Mouse (Mus musculus): ENCODE measurements around the gene Tmem121b.

Gene Tmem121b

DNA sequence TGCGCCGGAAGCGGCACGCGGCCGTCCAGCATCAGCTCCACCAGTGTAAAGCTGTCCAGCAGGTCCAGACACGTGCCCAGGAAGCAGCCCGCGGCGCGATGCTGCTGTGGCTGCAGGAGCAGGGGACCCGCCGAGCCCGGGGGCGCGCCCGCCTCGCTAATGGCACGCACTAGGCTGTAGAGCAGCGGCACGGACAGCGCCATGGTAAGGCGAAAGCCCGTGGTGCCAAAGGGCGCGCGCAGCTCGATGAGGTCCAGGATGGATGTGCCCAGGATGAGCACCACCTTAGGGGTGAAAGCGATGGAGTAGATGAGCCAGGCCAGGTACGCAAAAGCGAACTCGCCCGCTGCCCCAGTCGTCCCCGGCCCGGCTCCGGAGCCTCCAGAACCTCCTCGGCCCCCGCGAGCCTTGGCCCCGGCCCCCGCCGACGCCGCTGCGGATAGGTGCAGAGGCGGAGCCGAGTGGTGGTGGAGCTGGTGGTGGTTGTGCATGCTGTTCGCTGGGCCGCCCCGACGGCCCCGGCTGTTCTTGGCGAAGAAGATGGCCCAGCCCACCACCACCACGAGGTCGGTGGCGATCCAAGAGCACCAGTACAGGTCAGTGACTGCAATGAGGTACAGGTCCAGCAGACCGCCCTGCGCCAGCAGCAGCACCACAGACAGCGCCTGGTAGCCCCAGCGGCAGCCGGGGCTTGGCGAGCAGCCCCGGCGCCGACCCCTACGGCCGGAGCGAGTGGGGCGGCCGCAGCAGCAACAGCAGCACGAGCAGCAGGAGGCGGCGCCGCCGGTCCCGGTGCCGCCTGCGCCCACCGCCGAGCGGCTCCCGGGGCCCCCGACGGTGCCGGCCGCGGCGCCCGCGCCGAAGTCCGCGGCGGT is 871 bp downstream of the Tmem121b start:
- no peak for DNase-seq (ENCODE audit: low read depth)

DNA sequence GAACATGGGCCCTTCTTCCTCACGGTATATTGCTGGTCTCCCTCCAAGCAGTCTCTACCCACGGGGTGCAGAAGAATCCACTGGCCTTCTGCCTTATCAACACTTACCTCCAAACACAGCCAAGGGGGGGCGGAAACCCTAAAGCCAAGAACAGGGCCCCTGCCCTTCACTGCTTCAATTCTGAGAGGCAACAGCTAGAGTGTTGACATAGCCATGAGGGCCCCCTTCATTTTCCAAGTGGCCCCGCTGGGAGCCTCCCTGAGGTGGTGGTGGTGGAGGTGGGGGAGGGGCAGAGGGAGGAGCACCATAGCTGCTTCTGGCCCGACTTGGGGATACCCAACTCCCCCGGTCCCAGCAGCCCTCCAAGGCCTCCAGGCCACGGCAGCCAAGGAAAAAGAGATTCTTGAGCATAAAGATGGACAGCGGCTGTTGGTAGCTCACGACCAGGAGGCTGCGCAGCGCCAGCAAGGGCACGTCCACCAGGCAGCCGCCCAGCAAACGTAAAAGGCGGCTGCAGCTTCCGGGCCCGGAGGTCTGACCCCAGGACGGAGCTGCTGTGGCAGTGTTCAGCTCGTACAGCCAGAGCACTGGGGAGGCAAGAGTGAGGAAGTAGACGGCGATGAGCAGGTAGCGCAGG is 1.6 kb downstream of the Tmem121b start:
- no peak for DNase-seq (ENCODE audit: low read depth)

DNA sequence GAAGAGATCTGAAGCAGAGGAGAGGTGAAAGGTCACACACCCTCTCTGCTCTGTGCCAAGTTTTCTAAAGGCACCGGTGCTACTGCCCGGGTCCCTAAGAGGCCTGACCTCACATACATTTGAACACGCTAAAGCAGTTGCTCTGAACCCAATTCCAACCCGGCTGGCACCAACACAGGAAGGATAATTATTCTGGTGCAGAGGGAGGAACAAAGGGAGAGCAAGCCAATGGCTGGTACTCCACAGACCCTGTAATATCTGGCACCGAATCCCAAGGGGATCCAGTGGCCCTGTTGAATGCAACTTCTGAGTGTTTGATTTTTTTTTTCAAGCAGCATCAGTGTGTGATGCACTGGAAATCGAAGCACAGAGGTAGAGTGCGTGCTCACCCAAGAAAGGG is 2.5 kb downstream of the Tmem121b start:
- DNase-seq (ENCODE audit: low read depth) = no peak

DNA sequence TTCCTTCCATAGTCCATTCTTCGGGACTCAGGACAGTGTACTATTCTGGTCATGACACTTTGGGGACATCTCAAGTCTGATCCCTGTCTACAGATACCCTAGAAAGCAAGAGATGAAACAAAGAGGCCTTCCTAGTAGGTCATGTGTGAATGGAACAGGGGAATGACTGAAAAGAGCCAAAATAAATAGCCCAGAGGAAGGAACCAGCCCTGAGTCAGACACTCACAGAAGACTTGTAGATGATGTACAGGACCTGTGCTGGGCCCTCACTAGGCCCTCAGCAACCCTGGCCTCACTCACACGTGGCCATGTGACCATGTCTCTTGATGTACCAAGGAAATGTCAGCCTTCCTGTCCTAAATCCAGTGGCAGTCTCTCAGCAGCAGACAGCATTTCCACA is 4.1 kb downstream of the Tmem121b start:
- DNase-seq (ENCODE audit: low read depth) = no peak

DNA sequence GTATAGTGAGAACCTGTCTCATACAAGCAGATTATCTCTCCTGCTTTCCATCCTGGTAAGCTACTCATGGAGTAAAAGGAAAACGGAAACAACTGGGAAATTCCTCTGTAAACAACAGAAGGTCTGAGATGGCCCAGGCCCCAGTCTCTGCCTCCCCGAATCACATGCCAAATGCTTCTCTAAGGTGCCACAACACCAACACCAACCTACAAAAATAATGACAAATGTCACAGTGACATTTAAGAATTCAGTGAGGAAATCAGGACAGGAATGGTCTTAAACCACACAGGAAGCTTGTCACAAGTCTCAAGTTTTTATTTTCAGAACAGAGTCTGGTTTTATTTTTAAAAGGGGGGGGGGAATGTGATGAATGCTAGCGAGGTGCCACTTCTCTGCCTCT is 5.0 kb downstream of the Tmem121b start:
- DNase-seq (ENCODE audit: low read depth) = no peak

DNA sequence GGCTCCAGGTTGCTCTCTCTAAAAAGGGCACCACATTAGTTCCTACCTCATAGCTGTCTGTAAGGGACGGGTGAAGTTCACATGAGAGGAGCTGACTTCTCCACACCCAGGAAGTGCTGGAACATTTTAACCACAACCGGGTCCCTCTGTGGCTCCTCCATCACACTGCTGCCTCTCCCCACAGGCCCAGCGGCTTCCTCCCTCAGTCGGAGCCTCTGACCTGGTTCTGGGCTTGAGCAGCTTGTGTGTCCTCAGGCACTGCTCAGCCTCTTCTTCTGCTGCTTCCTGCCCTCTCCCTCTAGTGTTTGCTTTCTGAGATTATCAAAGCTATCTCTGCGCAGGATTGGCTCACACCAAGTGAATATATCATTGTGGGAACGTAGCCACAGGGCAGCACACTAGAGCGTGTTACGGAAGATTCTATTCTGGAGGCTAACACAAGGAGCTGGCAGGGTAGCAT is 7.5 kb downstream of the Tmem121b start:
- no peak for DNase-seq (ENCODE audit: low read depth)

DNA sequence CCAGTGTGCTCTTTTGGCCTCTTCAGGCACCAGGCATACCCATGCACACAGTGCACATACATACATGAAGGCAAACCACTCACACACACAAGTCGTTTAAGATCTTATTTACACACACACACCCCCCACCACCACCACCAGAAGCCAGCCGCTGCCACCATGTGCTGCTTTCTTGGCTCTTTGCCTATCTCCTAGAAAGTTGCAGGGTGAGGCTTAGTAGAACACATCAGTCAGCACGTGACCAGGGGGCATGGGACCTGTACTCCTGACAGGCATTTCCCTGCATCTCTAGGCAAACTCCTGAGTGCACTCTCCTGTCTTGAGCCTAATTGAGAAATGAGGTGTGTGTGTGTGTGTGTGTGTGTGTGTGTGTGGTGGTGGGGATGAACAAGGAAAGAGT is 8.6 kb downstream of the Tmem121b start:
- DNase-seq (ENCODE audit: low read depth) = no peak

DNA sequence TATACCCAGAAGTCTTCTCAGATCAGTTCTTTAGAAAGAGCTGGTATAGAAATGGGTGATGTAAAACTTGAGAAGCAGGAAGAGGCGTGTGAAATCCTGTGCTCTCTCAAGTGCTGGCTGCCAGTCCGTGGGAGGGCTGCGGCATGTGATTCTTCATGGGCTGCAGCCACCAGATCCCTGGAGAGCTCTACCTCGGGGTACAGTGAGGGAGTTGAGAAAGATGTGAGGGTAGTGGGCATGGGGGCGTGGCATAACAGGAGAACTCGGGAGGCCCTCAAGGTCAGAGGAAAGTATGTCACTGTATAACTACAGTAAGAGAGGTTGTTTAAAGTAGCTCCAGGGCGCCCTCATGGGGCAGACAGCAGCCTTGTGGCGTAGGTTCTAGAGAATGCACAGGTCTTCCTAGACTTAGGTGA is 10.4 kb downstream of the Tmem121b start:
- DNase-seq (ENCODE audit: low read depth) = peak; percentile 71

DNA sequence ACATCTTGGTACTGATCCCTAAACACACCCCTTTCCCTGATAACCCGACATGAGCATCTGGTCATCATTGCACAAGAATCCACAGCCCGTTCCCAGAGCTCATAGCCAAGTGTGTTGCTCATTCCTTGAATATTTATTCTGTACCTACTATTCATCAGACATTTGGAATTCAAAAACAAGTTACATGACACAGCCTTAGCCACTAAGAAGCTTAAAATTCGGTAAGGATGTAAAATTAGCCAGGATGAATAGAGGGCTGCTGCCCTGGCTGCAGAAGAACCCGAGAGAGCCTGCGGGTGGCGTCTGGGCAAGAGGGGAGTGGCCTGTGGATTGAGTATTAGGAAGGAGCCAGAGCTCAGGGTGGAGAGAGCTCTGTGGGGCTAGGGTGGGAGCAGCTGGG is 10.9 kb downstream of the Tmem121b start:
- peak; percentile 90 for DNase-seq (ENCODE audit: low read depth)

DNA sequence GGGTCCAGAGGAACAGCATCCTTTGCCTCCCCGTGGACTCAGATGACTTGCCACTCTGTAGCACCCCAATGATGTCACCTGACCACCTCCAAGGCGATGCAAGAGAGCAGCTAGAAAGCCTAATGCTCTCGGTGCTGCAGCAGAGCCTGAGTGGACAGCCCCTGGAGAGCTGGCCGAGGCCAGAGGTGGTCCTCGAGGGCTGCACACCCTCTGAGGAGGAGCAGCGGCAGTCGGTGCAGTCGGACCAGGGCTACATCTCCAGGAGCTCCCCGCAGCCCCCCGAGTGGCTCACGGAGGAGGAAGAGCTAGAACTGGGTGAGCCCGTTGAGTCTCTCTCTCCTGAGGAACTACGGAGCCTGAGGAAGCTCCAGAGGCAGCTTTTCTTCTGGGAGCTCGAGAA is 11.6 kb downstream of the Tmem121b start:
- DNase-seq (ENCODE audit: low read depth) = no peak

DNA sequence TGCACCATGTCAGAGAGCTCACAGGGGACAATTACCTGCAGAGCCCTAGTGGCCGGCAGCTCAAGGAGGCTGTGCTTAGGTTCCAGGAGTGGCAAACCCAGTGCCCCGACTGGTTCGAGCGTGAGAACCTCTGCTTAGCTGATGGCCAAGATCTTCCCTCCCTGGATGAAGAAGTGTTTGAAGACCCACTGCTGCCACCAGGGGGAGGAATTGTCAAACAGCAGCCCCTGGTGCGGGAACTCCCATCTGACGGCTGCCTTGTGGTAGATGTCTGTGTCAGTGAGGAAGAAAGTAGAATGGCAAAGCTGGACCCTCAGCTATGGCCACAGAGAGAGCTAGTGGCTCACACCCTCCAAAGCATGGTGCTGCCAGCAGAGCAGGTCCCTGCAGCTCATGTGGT is 12.1 kb downstream of the Tmem121b start:
- no peak for DNase-seq (ENCODE audit: low read depth)

DNA sequence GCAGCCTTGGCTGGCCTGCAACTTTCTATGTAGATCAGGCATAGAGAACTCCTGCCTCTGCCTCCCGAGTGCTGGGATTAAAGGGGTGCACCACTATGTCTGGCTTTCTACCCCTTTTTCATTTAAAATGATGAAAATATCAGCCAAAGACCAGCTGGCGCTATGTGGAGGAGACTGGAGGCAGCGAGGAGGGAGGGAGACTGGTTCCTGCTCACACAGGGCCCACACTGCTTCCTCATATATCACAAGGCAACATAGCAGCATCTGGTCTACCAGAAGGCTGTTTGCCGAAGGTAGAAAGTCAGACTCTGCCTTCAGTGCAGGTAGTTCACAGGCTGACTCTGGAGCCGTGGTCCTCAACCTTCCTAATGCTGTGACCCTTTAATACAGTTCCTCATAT is 13.2 kb downstream of the Tmem121b start:
- DNase-seq (ENCODE audit: low read depth) = no peak

DNA sequence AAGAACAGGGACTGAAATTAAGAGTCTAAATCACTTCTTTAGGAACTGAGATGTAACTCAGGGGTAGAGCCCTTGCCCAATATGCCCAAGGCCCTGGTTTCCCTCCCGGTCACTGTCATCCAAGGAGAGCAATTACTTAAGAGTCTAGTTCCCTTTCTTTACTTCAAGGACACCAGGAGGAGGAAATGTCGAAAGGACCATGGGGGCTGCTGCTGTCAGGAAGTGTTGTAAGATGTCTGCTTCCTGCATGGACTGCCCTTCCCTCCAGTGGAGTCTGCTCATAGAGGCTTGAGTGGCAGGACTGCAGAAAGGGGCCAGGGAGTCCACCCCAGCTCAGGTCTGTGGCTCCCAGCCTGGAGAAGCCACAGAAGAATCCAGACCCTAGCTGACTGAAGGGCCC is 14.3 kb downstream of the Tmem121b start:
- no peak for DNase-seq (ENCODE audit: low read depth)

DNA sequence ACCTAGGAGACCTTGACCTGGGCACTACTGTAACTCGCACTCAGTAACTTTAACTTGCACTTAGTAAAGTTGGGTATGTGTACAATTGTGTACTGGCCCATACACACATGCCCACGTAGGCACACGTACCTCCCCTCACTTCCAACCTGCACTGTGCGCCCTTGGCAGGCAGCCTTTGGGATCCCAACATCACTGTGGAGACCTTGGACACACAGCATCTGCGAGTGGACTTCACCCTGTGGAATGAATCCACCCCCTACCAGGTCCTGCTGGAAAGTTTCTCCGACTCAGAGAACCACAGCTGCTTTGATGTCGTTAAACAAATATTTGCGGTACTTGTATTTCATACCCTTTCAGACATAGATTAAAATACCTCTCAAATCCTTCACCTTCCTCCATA is 18.3 kb downstream of the Tmem121b start:
- DNase-seq (ENCODE audit: low read depth) = no peak

DNA sequence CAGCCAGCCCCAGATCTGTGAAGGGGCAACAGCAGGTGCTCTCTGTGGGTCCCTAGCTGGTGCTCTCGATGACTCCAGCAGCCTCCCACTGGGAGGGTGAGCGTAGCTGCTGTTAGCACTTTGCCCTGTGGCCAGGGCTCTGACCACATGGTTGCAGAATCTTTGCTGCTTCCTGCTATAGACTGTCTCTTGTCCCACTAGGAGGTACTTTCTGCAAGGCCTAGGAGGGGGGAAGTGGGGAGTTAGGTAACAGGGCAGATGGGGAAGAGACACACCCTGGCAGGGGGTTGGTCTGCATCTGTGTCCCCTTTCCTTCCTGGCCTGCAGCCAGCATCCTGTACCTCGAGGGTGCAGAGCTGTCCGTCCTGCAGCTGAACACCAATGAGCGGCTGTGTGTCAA is 20.2 kb downstream of the Tmem121b start:
- DNase-seq (ENCODE audit: low read depth) = no peak

DNA sequence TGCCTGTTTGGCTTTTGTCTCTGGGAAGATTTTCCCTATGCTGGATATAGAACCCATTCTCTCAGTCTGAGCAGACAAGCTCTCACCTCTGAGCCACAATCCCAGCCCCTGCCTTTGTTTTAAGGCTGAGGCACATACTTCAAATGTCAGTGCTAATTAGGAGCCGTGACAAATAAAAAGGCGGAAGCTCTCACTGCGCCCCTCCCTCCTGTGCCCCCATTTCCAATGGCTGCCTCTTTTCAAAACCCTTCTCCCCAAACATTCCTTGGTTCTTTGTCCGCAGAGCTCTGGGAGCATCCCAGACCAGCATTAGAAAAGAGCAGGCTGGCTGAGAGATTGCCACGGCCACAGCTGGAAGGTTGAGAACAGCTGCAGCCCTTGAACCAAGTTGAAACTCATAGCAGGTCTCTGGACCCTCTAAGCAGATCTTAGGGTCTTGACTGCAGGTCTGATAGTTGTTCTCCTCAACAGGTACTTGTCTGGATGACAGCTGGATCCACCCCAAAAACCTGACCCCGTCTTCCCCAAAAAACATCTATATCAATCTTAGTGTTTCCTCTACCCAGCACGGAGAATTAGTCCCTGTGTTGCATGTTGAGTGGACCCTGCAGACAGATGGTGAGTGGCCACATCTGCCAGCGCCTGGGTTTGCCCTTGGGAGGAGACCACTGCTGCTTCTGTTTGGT is 21.0 kb downstream of the Tmem121b start:
- no peak for DNase-seq (ENCODE audit: low read depth)

DNA sequence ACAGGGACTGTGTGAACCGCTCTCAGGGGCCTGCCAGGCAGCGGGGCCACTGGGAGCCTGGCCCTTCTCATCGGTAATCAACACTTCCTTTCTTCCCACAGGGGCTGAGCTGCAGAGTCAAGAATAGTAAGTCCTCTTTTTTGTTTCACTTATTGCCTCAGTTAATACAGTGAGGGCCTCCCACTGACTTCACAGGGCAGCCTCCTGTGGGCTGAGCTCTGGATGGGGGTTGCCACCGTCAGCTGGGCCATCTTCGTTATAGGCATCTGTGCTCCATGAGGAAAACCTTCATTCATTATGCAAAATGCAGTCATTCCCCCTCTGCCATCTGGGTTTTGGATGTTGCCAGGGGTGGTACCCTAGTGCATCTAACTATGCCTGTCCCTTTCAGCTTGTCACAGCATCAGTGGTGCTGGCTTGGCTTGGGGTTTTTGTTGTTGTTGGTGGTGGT is 21.6 kb downstream of the Tmem121b start:
- no peak for DNase-seq (ENCODE audit: low read depth)

DNA sequence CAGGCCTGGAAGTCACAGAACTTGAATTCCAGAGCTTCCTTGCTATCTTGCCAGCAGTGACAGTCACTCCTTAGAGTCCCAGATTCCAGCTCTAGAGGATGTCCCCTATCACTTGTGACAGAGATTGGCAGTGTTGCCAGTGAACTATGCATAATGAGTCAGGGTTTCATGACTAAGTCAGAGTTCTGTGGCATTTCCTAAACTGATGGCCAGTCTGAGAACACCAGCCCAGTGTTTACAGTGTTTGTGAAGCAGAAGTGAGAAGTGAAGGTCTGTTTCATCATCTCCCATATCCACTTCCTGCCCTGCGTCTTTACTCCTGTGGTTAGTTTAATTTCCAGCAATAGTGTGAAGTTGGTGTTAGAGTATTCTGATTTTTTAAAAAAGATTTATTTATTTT is 22.9 kb downstream of the Tmem121b start:
- DNase-seq (ENCODE audit: low read depth) = peak; percentile 64

DNA sequence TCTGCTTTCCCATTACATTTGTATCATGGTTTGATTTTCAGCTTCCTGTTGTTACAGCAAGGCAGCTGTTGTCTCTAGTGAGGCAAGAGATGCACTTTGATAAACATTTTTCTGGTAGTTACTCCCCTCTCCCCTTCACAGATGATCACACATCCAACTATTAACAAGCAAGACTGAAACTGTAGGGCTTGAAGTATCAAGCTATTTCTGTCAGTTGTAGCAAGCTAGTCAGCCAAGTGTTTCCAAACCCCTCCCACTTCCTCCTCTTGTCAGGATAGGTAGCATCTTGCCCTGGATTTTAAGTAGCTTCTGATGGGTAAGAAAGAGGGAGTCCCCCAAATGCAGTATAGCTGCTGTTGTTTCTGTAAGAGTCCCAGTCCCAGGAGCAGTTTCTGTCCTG is 23.8 kb downstream of the Tmem121b start:
- no peak for DNase-seq (ENCODE audit: low read depth)

DNA sequence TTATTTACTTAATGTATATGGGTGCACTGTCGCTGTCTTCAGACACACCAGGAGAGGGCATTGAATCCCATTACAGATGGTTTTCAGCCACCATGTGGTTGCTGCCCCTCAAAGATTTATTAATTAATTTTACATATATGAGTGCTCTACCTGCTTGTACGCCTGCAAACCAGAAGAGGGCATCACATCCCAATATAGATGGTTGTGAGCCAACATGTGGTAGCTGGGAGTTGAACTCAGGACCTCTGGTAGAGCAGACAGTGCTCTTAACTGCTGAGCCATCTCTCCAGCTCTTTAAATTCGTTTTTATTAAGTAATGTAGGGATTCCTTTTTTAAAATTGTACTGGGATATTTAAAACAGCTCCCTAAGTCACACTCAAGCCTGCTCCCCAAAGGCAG is 24.3 kb downstream of the Tmem121b start:
- DNase-seq (ENCODE audit: low read depth) = no peak

DNA sequence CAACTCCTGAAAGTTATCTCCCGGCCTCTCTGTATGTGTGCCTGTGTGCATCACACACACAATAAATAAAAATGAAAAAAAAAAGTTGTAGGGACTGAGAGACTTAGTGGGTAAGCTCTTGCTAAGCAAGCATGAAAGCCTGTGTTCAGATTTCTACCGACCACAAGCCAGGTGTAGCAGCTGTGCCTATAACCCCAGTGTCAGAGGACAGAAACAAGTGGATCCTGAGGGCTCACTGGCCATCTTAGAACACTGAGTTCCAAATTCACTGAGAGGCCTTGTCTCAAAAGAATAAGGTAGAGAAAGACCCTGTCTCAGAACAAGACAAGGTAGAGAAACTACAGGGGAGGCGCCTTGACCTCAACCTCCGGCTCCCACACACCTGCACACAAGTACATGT is 25.3 kb downstream of the Tmem121b start:
- DNase-seq (ENCODE audit: low read depth) = no peak

DNA sequence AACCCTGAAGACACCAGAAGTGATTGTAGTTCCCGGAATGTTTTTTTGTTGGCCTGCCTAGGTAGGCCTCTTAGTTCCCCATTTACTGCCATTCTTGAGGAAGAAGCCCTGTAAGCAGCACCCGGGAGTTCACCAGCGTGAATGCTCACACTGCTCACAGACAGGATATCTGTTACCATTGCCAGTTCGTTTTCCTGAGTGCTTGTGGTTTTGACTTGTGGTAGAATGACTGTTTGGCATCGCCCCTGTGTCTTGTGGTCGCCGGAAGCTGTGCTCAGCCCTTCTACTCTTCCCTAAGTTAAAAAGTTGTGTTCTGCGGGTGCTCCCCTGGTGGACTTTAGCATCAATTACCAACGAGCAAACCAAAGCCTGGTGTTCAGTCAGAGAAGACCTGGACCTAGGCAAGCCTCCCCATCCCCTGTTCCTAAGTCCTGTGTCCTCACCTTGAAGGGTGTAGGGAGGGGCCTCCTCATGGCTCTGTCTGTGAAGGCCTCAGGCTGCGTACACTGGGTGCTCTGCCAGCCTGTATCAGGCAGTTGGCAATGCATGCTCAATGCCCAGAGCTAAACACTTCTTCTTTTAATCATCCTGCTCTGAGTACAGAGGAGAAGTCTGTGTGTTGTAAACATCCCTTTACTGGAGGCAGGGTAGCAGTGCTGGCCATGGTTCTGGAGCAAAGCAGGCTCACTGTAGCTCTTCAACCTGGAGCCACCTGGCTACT is 26.8 kb downstream of the Tmem121b start:
- DNase-seq (ENCODE audit: low read depth) = no peak

Data from fibroblast of lung, adult 2 months (primary cell).